In the genomic region with DNA sequence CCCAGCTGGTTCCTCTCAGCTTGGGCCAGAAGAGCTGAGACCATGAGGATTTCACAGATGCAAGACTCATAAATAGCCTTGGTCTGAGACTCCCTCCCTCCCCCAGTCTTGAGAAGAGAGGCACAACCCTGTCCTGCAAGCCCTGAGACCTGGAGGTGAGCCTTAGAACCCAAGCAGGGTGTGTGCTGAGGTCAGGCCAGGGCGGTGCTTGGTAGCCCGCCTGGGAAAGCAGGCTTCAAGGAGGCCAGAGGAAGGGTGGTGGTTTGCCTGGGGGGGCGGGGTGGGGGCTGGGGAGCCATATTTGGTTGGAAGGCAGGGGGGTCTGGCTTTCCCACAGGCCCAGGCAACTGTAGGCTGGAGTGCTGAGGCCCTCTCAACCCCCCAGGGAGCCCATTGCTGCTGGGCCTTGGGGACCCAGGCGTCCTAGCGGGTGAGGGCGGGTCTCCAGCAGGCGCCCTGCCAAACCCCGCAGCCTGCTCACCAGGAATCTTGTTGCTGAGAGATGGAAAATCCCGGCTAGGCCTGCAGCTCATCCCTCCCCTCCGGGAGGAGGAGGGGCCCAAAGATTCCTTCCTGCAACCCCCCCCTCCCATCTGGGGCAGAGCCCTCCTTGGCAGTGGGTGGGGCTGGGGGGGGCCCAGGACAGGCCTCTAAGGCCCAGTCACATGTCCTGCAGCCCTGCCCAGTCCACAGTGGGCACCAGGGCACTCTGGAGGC, we compare ENCODE assay signal across 8 mouse cellular contexts. TPM values are rescaled to one million over a fixed set of nuclear protein-coding genes. Genes with fewer than 3 reads are reported as not detected.
DNase-seq lines count a peak whose midpoint lies in the region; ATAC-seq and TF ChIP-seq lines count a peak whose summit lies in the region.

No protein-coding gene starts in this region.

- peak overlapping the region; percentile 36; the same call in 1 of the 2 replicates for H3K9ac ChIP-seq in lung, embryonic 16.5 days (ENCODE audit: low read length)
- H3K9ac ChIP-seq in limb, embryonic 14.5 days (ENCODE audit: low read depth, low read length, severe bottlenecking) = 0 out of 2 replicates have a peak overlapping the region, but pooled peaks have one; percentile 21

- peak; percentile 55 for ATAC-seq in lung, embryonic 16.5 days (ENCODE audit: low read depth)
- peak; percentile 11; the same call in 1 of the 2 replicates for ATAC-seq in limb, embryonic 14.5 days (ENCODE audit: low FRiP score, low read depth)

- no peak for TF ChIP-seq POLR2A in lung, adult 2 months (IDR thresholded peaks at IDR 0.05; ENCODE audit: borderline replicate concordance, extremely low read depth, low read depth, low read length)
- TF ChIP-seq POLR2A in limb, embryonic 14.5 days (IDR thresholded peaks at IDR 0.05; ENCODE audit: borderline replicate concordance, extremely low read depth, insufficient read depth, insufficient read length) = no peak

- 12% methylated on average over 9 of the region's 10 CpGs for WGBS in lung, embryonic 16.5 days
- 21% methylated on average over 10 of the region's 10 CpGs for WGBS in lung, adult 2 months
- 29% methylated on average over 10 of the region's 10 CpGs for WGBS in hindbrain, embryonic 10.5 days
- 15% methylated on average over 7 of the region's 10 CpGs for WGBS in limb, embryonic 14.5 days

- no peaks in the 10 kb centered on the region for H3K27me3 ChIP-seq in lung, embryonic 16.5 days (ENCODE audit: control insufficient read depth, insufficient read depth, low read depth, low read length)
- no peaks in the 10 kb centered on the region for H3K27me3 ChIP-seq in hindbrain, embryonic 10.5 days (ENCODE audit: insufficient read depth, poor library complexity, severe bottlenecking)
- no peaks in the 10 kb centered on the region for H3K27me3 ChIP-seq in limb, embryonic 14.5 days (ENCODE audit: control insufficient read depth, insufficient read depth, low read length)

- no peaks in the 10 kb centered on the region for H3K36me3 ChIP-seq in lung, embryonic 16.5 days (ENCODE audit: control insufficient read depth, insufficient read depth, low read length)
- peaks cover 31% of the 10 kb centered on the region for H3K36me3 ChIP-seq in hindbrain, embryonic 10.5 days
- H3K36me3 ChIP-seq in limb, embryonic 14.5 days (ENCODE audit: control insufficient read depth, insufficient read depth, low read length) = peaks cover 21% of the 10 kb centered on the region; the same call in 1 of the 2 replicates

- peak overlapping the region; percentile 8 for H3K4me2 ChIP-seq in lung, embryonic 16.5 days (ENCODE audit: low read depth, low read length)
- H3K4me2 ChIP-seq in limb, embryonic 14.5 days (replicated peaks; ENCODE audit: low read depth, low read length, severe bottlenecking) = peak overlapping the region; percentile 13

- no peak for TF ChIP-seq CTCF in lung, adult 2 months (IDR thresholded peaks at IDR 0.05; ENCODE audit: insufficient read depth, low read length)

- no peak overlapping the region for H3K4me3 ChIP-seq in lung, embryonic 16.5 days (ENCODE audit: low read length)
- no peak overlapping the region for H3K4me3 ChIP-seq in lung, adult 2 months (replicated peaks; ENCODE audit: extremely low read depth, low read depth, low read length)
- peak overlapping the region; percentile 20; the same call in 1 of the 2 replicates for H3K4me3 ChIP-seq in hindbrain, embryonic 10.5 days
- no peak overlapping the region; the same call in 1 of the 2 replicates for H3K4me3 ChIP-seq in limb, embryonic 14.5 days (replicated peaks; ENCODE audit: low read length)

- peak overlapping the region; percentile 59 for H3K27ac ChIP-seq in lung, embryonic 16.5 days (ENCODE audit: low read length)
- peak overlapping the region; percentile 86 for H3K27ac ChIP-seq in hindbrain, embryonic 10.5 days
- peak overlapping the region; percentile 63 for H3K27ac ChIP-seq in limb, embryonic 14.5 days (replicated peaks; ENCODE audit: low read depth, low read length)

- H3K9me3 ChIP-seq in lung, embryonic 16.5 days (ENCODE audit: control insufficient read depth, low read length) = no peaks in the 10 kb centered on the region
- no peaks in the 10 kb centered on the region for H3K9me3 ChIP-seq in hindbrain, embryonic 10.5 days
- H3K9me3 ChIP-seq in limb, embryonic 14.5 days (ENCODE audit: control insufficient read depth, low read length) = no peaks in the 10 kb centered on the region

- peaks cover 62% of the 10 kb centered on the region for H3K4me1 ChIP-seq in lung, embryonic 16.5 days (replicated peaks; ENCODE audit: control insufficient read depth, insufficient read depth, low read length)
- H3K4me1 ChIP-seq in lung, adult 2 months (ENCODE audit: control insufficient read depth, insufficient read depth, low read length) = peaks cover 15% of the 10 kb centered on the region
- peaks cover 99% of the 10 kb centered on the region for H3K4me1 ChIP-seq in hindbrain, embryonic 10.5 days (replicated peaks)
- peaks cover 64% of the 10 kb centered on the region for H3K4me1 ChIP-seq in limb, embryonic 14.5 days (ENCODE audit: control insufficient read depth, insufficient read depth, low read length)

- DNase-seq in lung, adult 2 months = no peak
- DNase-seq in fibroblast of lung, adult 2 months (ENCODE audit: low read depth) = peak; percentile 75
- DNase-seq in hindbrain, embryonic 10.5 days (ENCODE audit: low spot score) = no peak
- peak; percentile 68 for DNase-seq in limb, embryonic 14.5 days (ENCODE audit: low spot score)
- no peak for DNase-seq in right cerebral cortex, postnatal 25 days
- DNase-seq in thymus, postnatal 36 days = no peak
- DNase-seq in layer of hippocampus, adult 18-20 months (ENCODE audit: low spot score in 2 of 2) = no peak

RNA-seq across cellular contexts. Expression of a gene that starts 14.1 kb away (rescaled TPM):
- polyA plus RNA-seq in lung, embryonic 16.5 days (2015; fragmentation: Nextera tagmentation; extraction: Ambion mirVana) = 8.0 and 8.2 TPM in 2 replicates
- polyA plus RNA-seq in lung, adult 2 months (2012; rRNA removed) = 25.8 and 28.7 TPM in 2 replicates
- 9.0 and 9.7 TPM in 2 replicates for polyA plus RNA-seq in hindbrain, embryonic 10.5 days (2016; fragmentation: Nextera tagmentation; extraction: Ambion mirVana)
- 29.6 and 41.0 TPM in 2 replicates for polyA plus RNA-seq in limb, embryonic 14.5 days (2012; rRNA removed)
- polyA plus RNA-seq in limb, embryonic 14.5 days (2014; fragmentation: Nextera tagmentation; extraction: Ambion mirVana) = 12.9 and 15.6 TPM in 2 replicates
- total RNA-seq in layer of hippocampus, adult 18-20 months (2021) = 100 to 1,000 TPM; 114 to 116 TPM

RNA-seq across cellular contexts. Expression of a gene that starts 51.2 kb away (rescaled TPM):
- polyA plus RNA-seq in lung, embryonic 16.5 days (2015; fragmentation: Nextera tagmentation; extraction: Ambion mirVana) = 0.79 and 1.2 TPM in 2 replicates
- polyA plus RNA-seq in lung, adult 2 months (2012; rRNA removed) = 10.7 and 19.1 TPM in 2 replicates
- polyA plus RNA-seq in hindbrain, embryonic 10.5 days (2016; fragmentation: Nextera tagmentation; extraction: Ambion mirVana) = 0.14 TPM in 1 of 2 replicates, not detected in the other
- 0.54 and 0.64 TPM in 2 replicates for polyA plus RNA-seq in limb, embryonic 14.5 days (2012; rRNA removed)
- polyA plus RNA-seq in limb, embryonic 14.5 days (2014; fragmentation: Nextera tagmentation; extraction: Ambion mirVana) = 0.35 and 0.62 TPM in 2 replicates
- under 1 TPM; 0.13 to 0.35 TPM for total RNA-seq in layer of hippocampus, adult 18-20 months (2021)

Comparison
In these comparisons a context has a peak if more than half of its experiments do, and no peak if none do; other contexts are left out.
1. DNase-seq: peak in fibroblast of lung, adult 2 months (single experiment) and limb, embryonic 14.5 days (single experiment); none in lung, adult 2 months (single experiment), hindbrain, embryonic 10.5 days (single experiment), right cerebral cortex, postnatal 25 days (single experiment), thymus, postnatal 36 days (0 of 2) and layer of hippocampus, adult 18-20 months (0 of 2).
2. Peak in every context shown above with its lines, with median percentiles within 50 percentile points of each other: H3K27ac ChIP-seq.